Mouse (Mus musculus): Measurements from ENCODE around the gene Abcc4.

The Abcc4 gene

DNA sequence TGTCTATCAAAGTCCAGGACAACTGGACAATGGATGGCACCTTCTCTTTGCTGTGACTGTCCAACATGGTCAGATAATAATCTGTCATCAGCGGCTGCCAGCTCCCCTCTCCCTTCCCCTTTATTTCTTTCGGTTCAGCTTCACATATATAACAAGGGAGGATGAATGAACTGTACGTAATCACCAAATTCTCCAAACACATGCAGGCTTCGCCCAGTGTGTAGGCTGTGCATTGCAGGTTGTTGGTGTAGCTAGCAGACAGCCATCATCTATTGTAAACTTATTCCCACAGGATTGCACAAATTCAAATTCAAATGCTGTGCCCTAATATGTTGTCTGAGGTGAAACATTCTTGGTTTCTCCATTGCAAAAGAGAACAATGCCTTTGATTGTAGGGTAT is 271.2 kb downstream of the Abcc4 start:
- DNase-seq (ENCODE audit: low spot score) = no peak

DNA sequence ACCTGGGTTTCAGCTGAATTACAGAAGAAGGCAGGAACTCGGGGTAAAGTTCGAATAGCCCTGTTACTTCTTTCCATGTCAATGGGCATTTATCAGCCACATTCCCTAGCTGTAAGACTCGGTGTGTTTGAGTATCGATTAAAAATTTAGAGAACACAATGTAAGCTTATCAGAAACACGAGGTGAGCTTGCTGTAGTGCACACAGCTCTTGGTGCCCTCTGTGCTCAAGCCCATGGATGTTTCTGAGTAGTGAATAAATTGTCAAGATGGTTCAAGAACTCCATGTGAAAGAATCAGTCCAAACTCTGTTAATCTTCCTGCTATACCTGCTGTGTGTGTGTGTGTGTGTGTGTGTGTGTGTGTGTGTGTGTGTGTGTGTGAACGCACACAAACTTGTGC is 272.2 kb downstream of the Abcc4 start:
- no peak for DNase-seq (ENCODE audit: low spot score)

All from ovary, postnatal 10 days (tissue).